Mouse (Mus musculus): ENCODE data around the gene Olfr902. TPM values are rescaled to one million over a fixed set of nuclear protein-coding genes. Genes with fewer than 3 reads are reported as not detected.
"Not testable (repeated sequence)": the region's sequence is repeated elsewhere in the genome, so short reads cannot be mapped to it uniquely, and the experiment has no call there.

Olfr902 gene
- not detected for total RNA-seq (2021)
- long read RNA-seq, experiment 1 = 0 reads
- long read RNA-seq, experiment 2 = 0 reads

- intact Hi-C loops (cut with DNase I) = no loop called here
- no peak for DNase-seq (ENCODE audit: extremely low spot score in 1 of 2, low spot score in 2 of 2)
- no peak within 1 kb of the TSS for H3K27ac ChIP-seq
- TF ChIP-seq CTCF (IDR thresholded peaks at IDR 0.05) = no peak
- H3K4me3 ChIP-seq = no peak within 1 kb of the TSS
Measured at GRCm38 (mm10) chr9:38447352-38447751, at the start of gene Olfr902. Olfr902 (plus strand) TSS chr9:38447652.

GRCm38 (mm10) chr9:38401398-38401797 is 46.1 kb upstream of the Olfr902 start, which contains the start of gene Olfr147:
Olfr147 (plus strand) TSS chr9:38401698.
- no peak for DNase-seq (ENCODE audit: extremely low spot score in 1 of 2, low spot score in 2 of 2)
- Histone ChIP-seq H3K27ac (no peak within 1 kb of the TSS), H3K4me3 (no peak within 1 kb of the TSS)
- TF ChIP-seq CTCF (IDR thresholded peaks at IDR 0.05) = no peak
- intact Hi-C loops (cut with DNase I) = no loop called here

- H3K27ac ChIP-seq; H3K4me3 ChIP-seq; DNase-seq (ENCODE audit: extremely low spot score in 1 of 2, low spot score in 2 of 2); intact Hi-C loops (cut with DNase I): not testable (repeated sequence)
Measured at GRCm38 (mm10) chr9:38407502-38407901, 40.0 kb upstream of the Olfr902 start.

- H3K27ac ChIP-seq; H3K4me3 ChIP-seq; DNase-seq (ENCODE audit: extremely low spot score in 1 of 2, low spot score in 2 of 2); intact Hi-C loops (cut with DNase I): not testable (repeated sequence)
Measured at GRCm38 (mm10) chr9:38413502-38413901, 34.0 kb upstream of the Olfr902 start.

- DNase-seq (ENCODE audit: extremely low spot score in 1 of 2, low spot score in 2 of 2) = no peak
- intact Hi-C loops (cut with DNase I) = no loop called here
- no peak overlapping the region for H3K4me3 ChIP-seq
- TF ChIP-seq CTCF (IDR thresholded peaks at IDR 0.05) = no peak
- H3K27ac ChIP-seq = no peak overlapping the region
Measured at GRCm38 (mm10) chr9:38423801-38424200, 23.7 kb upstream of the Olfr902 start.

- no peak overlapping the region for H3K4me3 ChIP-seq
- TF ChIP-seq CTCF (IDR thresholded peaks at IDR 0.05) = no peak
- no peak overlapping the region for H3K27ac ChIP-seq
- intact Hi-C loops (cut with DNase I) = no loop called here
- DNase-seq (ENCODE audit: extremely low spot score in 1 of 2, low spot score in 2 of 2) = no peak
Measured at GRCm38 (mm10) chr9:38427026-38427425, 20.4 kb upstream of the Olfr902 start.

- intact Hi-C loops (cut with DNase I) = no loop called here
- Histone ChIP-seq H3K27ac (no peak within 1 kb of the TSS), H3K4me3 (no peak within 1 kb of the TSS)
- no peak for TF ChIP-seq CTCF (IDR thresholded peaks at IDR 0.05)
- DNase-seq (ENCODE audit: extremely low spot score in 1 of 2, low spot score in 2 of 2) = no peak
Measured at GRCm38 (mm10) chr9:38429155-38429554, 18.3 kb upstream of the Olfr902 start, which contains the start of gene Olfr901. Olfr901 (plus strand) TSS chr9:38429455.

- Histone ChIP-seq H3K4me3 (no peak within 1 kb of the TSS), H3K27ac (no peak within 1 kb of the TSS)
- intact Hi-C loops (cut with DNase I) = no loop called here
- TF ChIP-seq CTCF (IDR thresholded peaks at IDR 0.05) = no peak
- no peak for DNase-seq (ENCODE audit: extremely low spot score in 1 of 2, low spot score in 2 of 2)
Measured at GRCm38 (mm10) chr9:38462844-38463243, 15.4 kb downstream of the Olfr902 start, which contains the start of gene Olfr904. Olfr904 (plus strand) TSS chr9:38463144.

GRCm38 (mm10) chr9:38470807-38471206 is 23.4 kb downstream of the Olfr902 start, which contains the start of gene Olfr905:
Olfr905 (plus strand) TSS chr9:38471107.
- Histone ChIP-seq H3K27ac (no peak within 1 kb of the TSS), H3K4me3 (no peak within 1 kb of the TSS)
- TF ChIP-seq CTCF (IDR thresholded peaks at IDR 0.05) = no peak
- intact Hi-C loops (cut with DNase I) = no loop called here
- no peak for DNase-seq (ENCODE audit: extremely low spot score in 1 of 2, low spot score in 2 of 2)

GRCm38 (mm10) chr9:38486785-38487184 is 39.3 kb downstream of the Olfr902 start, which contains the start of gene Olfr906:
Olfr906 (plus strand) TSS chr9:38487085.
- Histone ChIP-seq H3K27ac (no peak within 1 kb of the TSS), H3K4me3 (no peak within 1 kb of the TSS)
- DNase-seq (ENCODE audit: extremely low spot score in 1 of 2, low spot score in 2 of 2) = no peak
- intact Hi-C loops (cut with DNase I) = no loop called here
- no peak for TF ChIP-seq CTCF (IDR thresholded peaks at IDR 0.05)

- Histone ChIP-seq H3K4me3 (no peak within 1 kb of the TSS), H3K27ac (no peak within 1 kb of the TSS)
- no peak for TF ChIP-seq CTCF (IDR thresholded peaks at IDR 0.05)
- DNase-seq (ENCODE audit: extremely low spot score in 1 of 2, low spot score in 2 of 2) = no peak
- intact Hi-C loops (cut with DNase I) = no loop called here
Measured at GRCm38 (mm10) chr9:38495501-38495900, 48.0 kb downstream of the Olfr902 start, which contains the start of gene Olfr907. Olfr907 (plus strand) TSS chr9:38495801.

Other genes with a start within 250 kb of the Olfr902 start
- not detected for gene Olfr893, start 239.3 kb upstream of the Olfr902 start, total RNA-seq (2021)
- gene Olfr894, start 229.6 kb upstream of the Olfr902 start, total RNA-seq (2021) = not detected
- not detected for gene Olfr143, start 194.9 kb upstream of the Olfr902 start, total RNA-seq (2021)
- gene Olfr895, start 179.8 kb upstream of the Olfr902 start, total RNA-seq (2021) = not detected
- gene Olfr896-ps1, start 156.5 kb upstream of the Olfr902 start, total RNA-seq (2021) = not detected
- not detected for gene Olfr25, start 118.6 kb upstream of the Olfr902 start, total RNA-seq (2021)
- gene Olfr898, start 99.2 kb upstream of the Olfr902 start, total RNA-seq (2021) = not detected
- gene Olfr250, start 80.8 kb upstream of the Olfr902 start, total RNA-seq (2021) = not detected
- not detected for gene Olfr251, start 70.6 kb upstream of the Olfr902 start, total RNA-seq (2021)
- not detected for gene Olfr147, start 46.0 kb upstream of the Olfr902 start, total RNA-seq (2021)
- gene Olfr901, start 18.2 kb upstream of the Olfr902 start, total RNA-seq (2021) = not detected
- not detected for gene Olfr904, start 15.5 kb downstream of the Olfr902 start, total RNA-seq (2021)
- gene Olfr905, start 23.5 kb downstream of the Olfr902 start, total RNA-seq (2021) = not detected
- gene Olfr906, start 39.4 kb downstream of the Olfr902 start, total RNA-seq (2021) = not detected
- gene Olfr907, start 48.1 kb downstream of the Olfr902 start, total RNA-seq (2021) = not detected
- gene Olfr911-ps1, start 73.9 kb downstream of the Olfr902 start, total RNA-seq (2021) = not detected
- not detected for gene Olfr910, start 90.2 kb downstream of the Olfr902 start, total RNA-seq (2021)
- gene Olfr912, start 132.5 kb downstream of the Olfr902 start, total RNA-seq (2021) = not detected
- gene Olfr913, start 145.1 kb downstream of the Olfr902 start, total RNA-seq (2021) = not detected
- gene Olfr914, start 157.4 kb downstream of the Olfr902 start, total RNA-seq (2021) = not detected
- not detected for gene Olfr916, start 212.2 kb downstream of the Olfr902 start, total RNA-seq (2021)
- not detected for gene Olfr917, start 218.2 kb downstream of the Olfr902 start, total RNA-seq (2021)
- not detected for gene Olfr918, start 226.9 kb downstream of the Olfr902 start, total RNA-seq (2021)

Measured in left cerebral cortex, adult 2 months (tissue).